Mouse (Mus musculus) MEL (cell line): ENCODE results near the gene Tspan33. TPM values are rescaled to one million over a fixed set of nuclear protein-coding genes. Genes with fewer than 3 reads are reported as not detected.

ENCODE experiments used
- DNase-seq: peaks from one replicate; pipeline ENCODE4 v3.0.0; 2011; ENCODE audit warnings: low read depth, low spot score
- H3K27ac ChIP-seq: 2 replicates; pipeline ENCODE4 v1.5.1; 2012; ENCODE audit warnings: low read depth, mild to moderate bottlenecking, control low read depth, low read length, moderate library complexity; ENCODE audit not compliant: control insufficient read depth
- H3K27me3 ChIP-seq, 2 experiments: fragments of 150-350 bp in 1 of 2; sonication (generic) in 1 of 2; 2 replicates each; pipeline ENCODE4 v1.6.1; 2012; ENCODE audit warnings: low read length in 2 of 2, mild to moderate bottlenecking in 2 of 2, improper control_type of control experiment in 1 of 2, moderate library complexity in 1 of 2; ENCODE audit not compliant: insufficient read depth in 2 of 2, control insufficient read depth in 1 of 2
- H3K36me3 ChIP-seq, 2 experiments: 2 replicates each; pipeline ENCODE4 v1.6.1; 2012 to 2014; ENCODE audit warnings: low read length in 2 of 2, improper control_type of control experiment in 1 of 2, inconsistent platforms in 1 of 2, mild to moderate bottlenecking in 1 of 2; ENCODE audit not compliant: insufficient read depth in 2 of 2, control insufficient read depth in 1 of 2
- H3K4me1 ChIP-seq, 2 experiments: fragments of 150-350 bp in 1 of 2; sonication (generic) in 1 of 2; 2 replicates each; pipeline ENCODE4 v1.6.1; 2012; ENCODE audit warnings: low read length in 2 of 2, improper control_type of control experiment in 1 of 2, mild to moderate bottlenecking in 1 of 2; ENCODE audit not compliant: insufficient read depth in 2 of 2, control insufficient read depth in 1 of 2
- H3K4me3 ChIP-seq, 2 experiments: fragments of 150-350 bp in 1 of 2; sonication (generic) in 1 of 2; 2 replicates each; pipeline ENCODE4 v1.5.1; 2012; ENCODE audit warnings: low read depth in 2 of 2, low read length in 2 of 2, mild to moderate bottlenecking in 2 of 2, moderate library complexity in 2 of 2, control low read depth in 1 of 2, improper control_type of control experiment in 1 of 2; ENCODE audit not compliant: control insufficient read depth in 1 of 2, insufficient read depth in 1 of 2
- H3K79me2 ChIP-seq: 2 replicates; pipeline ENCODE4 v1.6.1; 2012; ENCODE audit warnings: mild to moderate bottlenecking, low read length, moderate library complexity; ENCODE audit not compliant: control insufficient read depth, poor library complexity, insufficient read depth
- H3K9ac ChIP-seq: 2 replicates; pipeline ENCODE4 v1.6.1; 2012; ENCODE audit warnings: low read depth, mild to moderate bottlenecking, control low read depth, low read length, moderate library complexity; ENCODE audit not compliant: control insufficient read depth, poor library complexity, severe bottlenecking
- H3K9me3 ChIP-seq: fragments of 150-350 bp; sonication (generic); replicated peaks from 2 replicates; pipeline ENCODE4 v1.6.1; 2012; ENCODE audit warnings: mild to moderate bottlenecking, low read length, improper control_type of control experiment, moderate library complexity; ENCODE audit not compliant: insufficient read depth
- CHD2 ChIP-seq: IDR thresholded peaks from 2 replicates; pipeline ENCODE4 v1.6.1; 2011; ENCODE audit warnings: low read length, improper control_type of control experiment
- CTCF ChIP-seq, 3 experiments: IDR thresholded peaks in 2 of 3; conservative IDR thresholded peaks in 1 of 3; 2 replicates each; pipeline ENCODE4 v1.5.1; 2011 to 2012; ENCODE audit warnings: low read length in 3 of 3, low read depth in 2 of 3, mild to moderate bottlenecking in 2 of 3, improper control_type of control experiment in 1 of 3, inconsistent platforms in 1 of 3, mixed read lengths in 1 of 3, moderate library complexity in 1 of 3; ENCODE audit not compliant: control insufficient read depth in 1 of 3, insufficient read depth in 1 of 3, poor library complexity in 1 of 3, severe bottlenecking in 1 of 3
- ELF1 ChIP-seq: IDR thresholded peaks from 2 replicates; pipeline ENCODE4 v1.6.1; 2014; ENCODE audit warnings: low read depth, mild to moderate bottlenecking, inconsistent platforms, low read length, improper control_type of control experiment, moderate library complexity
- GATA1 ChIP-seq: IDR thresholded peaks from 2 replicates; pipeline ENCODE4 v1.6.1; 2011; ENCODE audit warnings: low read depth, low read length, improper control_type of control experiment
- HCFC1 ChIP-seq: IDR thresholded peaks from 2 replicates; pipeline ENCODE4 v1.6.1; 2012; ENCODE audit warnings: low read depth, mild to moderate bottlenecking, inconsistent platforms, low read length, improper control_type of control experiment, moderate library complexity
- JUND ChIP-seq: IDR thresholded peaks from 2 replicates; pipeline ENCODE4 v1.6.1; 2011; ENCODE audit warnings: low read depth, mild to moderate bottlenecking, improper control_type of control experiment, low read length
- MXI1 ChIP-seq: IDR thresholded peaks from 2 replicates; pipeline ENCODE4 v1.6.1; 2011; ENCODE audit warnings: mild to moderate bottlenecking, low read depth, low read length, improper control_type of control experiment
- MYB ChIP-seq: IDR thresholded peaks from 2 replicates; pipeline ENCODE4 v1.6.1; 2011; ENCODE audit warnings: mild to moderate bottlenecking, low read depth, low read length, improper control_type of control experiment
- MYC ChIP-seq: IDR thresholded peaks from 2 replicates; pipeline ENCODE4 v1.6.1; 2011; ENCODE audit warnings: low read depth, mild to moderate bottlenecking, low read length, improper control_type of control experiment, moderate library complexity
- RAD21 ChIP-seq: IDR thresholded peaks from 2 replicates; pipeline ENCODE4 v1.6.1; 2011; ENCODE audit warnings: mild to moderate bottlenecking, low read depth, low read length, improper control_type of control experiment
- RCOR1 ChIP-seq: IDR thresholded peaks from 2 replicates; pipeline ENCODE4 v1.6.1; 2012; ENCODE audit warnings: low read depth, mild to moderate bottlenecking, inconsistent platforms, low read length, improper control_type of control experiment
- SIN3A ChIP-seq: IDR thresholded peaks from 2 replicates; pipeline ENCODE4 v1.6.1; 2012; ENCODE audit warnings: low read length, improper control_type of control experiment, inconsistent platforms
- TBP ChIP-seq: IDR thresholded peaks from 2 replicates; pipeline ENCODE4 v1.8.0; 2011; ENCODE audit warnings: low read depth, low read length, improper control_type of control experiment
- TCF12 ChIP-seq: IDR thresholded peaks from 2 replicates; pipeline ENCODE4 v1.6.1; 2014; ENCODE audit warnings: low read depth, mild to moderate bottlenecking, inconsistent platforms, low read length, improper control_type of control experiment, moderate library complexity
- UBTF ChIP-seq: IDR thresholded peaks from 2 replicates; pipeline ENCODE4 v1.6.1; 2012; ENCODE audit warnings: low read depth, mild to moderate bottlenecking, inconsistent platforms, low read length, improper control_type of control experiment, moderate library complexity, borderline replicate concordance; ENCODE audit not compliant: insufficient read depth
- USF2 ChIP-seq, 2 experiments: IDR thresholded peaks; 2 replicates each; pipeline ENCODE4 v1.6.1; 2011 to 2012; ENCODE audit warnings: improper control_type of control experiment in 2 of 2, low read length in 2 of 2, borderline replicate concordance in 1 of 2, inconsistent platforms in 1 of 2, low read depth in 1 of 2, mild to moderate bottlenecking in 1 of 2; ENCODE audit not compliant: insufficient read depth in 1 of 2
- ZC3H11A ChIP-seq: IDR thresholded peaks from 2 replicates; pipeline ENCODE4 v1.6.1; 2012; ENCODE audit warnings: low read depth, mild to moderate bottlenecking, inconsistent platforms, low read length, improper control_type of control experiment
- ZNF384 ChIP-seq: IDR thresholded peaks from 2 replicates; pipeline ENCODE4 v1.6.1; 2012; ENCODE audit warnings: low read depth, mild to moderate bottlenecking, inconsistent platforms, low read length, improper control_type of control experiment
- polyA plus RNA-seq, 2 experiments: library from polyadenylated mRNA; stranded (reverse) in 1 of 2; unstranded in 1 of 2; fragments of >175 nt in 1 of 2; fragments of >200 nt in 1 of 2; gene quantifications; 2 replicates each; pipeline versions ENCODE4 v1.2.1 to v1.2.4; 2012; ENCODE audit warnings: low replicate concordance in 2 of 2, low read depth in 1 of 2; ENCODE audit not compliant: insufficient read length in 2 of 2, insufficient read depth in 1 of 2, missing spikeins in 1 of 2
- total RNA-seq: library from RNA; depleted of rRNA; stranded (reverse); fragments of 300-350 nt; gene quantifications from 2 replicates; pipeline ENCODE4 v1.2.3, GENCODE M21; 2012

Tspan33 gene
- total and polyA plus RNA-seq, 3 experiments: 41.7 to 64.5 TPM; not detected in 1

DNA sequence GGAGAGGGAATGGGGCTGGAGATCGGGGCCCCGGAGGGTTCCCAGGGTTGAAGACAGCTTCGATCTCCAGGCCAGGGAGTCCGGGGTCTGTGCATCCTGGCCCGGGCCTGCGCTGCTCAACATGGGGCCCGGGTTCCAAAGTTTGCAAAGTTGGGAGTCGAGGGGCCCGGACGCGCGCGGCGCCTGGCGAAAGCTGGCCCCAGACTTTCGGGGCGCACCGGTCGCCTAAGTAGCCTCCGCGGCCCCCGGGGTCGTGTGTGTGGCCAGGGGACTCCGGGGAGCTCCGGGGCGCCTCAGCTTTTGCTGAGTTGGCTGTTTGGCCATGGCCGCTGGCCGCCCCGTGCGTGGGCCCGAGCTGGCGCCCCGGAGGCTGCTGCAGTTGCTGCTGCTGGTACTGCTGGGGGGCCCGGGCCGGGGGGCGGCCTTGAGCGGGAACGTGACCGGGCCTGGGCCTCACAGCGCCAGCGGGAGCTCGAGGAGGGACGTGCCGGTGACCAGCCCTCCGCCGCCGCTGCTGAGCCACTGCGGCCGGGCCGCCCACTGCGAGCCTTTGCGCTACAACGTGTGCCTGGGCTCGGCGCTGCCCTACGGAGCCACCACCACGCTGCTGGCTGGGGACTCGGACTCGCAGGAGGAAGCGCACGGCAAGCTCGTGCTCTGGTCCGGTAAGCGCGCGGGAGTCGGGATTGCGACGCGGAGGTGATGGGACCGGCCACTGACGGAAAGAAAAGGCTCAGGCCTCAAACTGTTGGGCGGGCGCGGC is 41.8 kb downstream of the Tspan33 start (continued):
- TF ChIP-seq CTCF (IDR thresholded peaks at IDR 0.05 in 2 of 3, conservative IDR thresholded peaks at IDR 0.05 in 1 of 3; ENCODE audit: control insufficient read depth in 1 of 3, insufficient read depth in 1 of 3, low read depth in 2 of 3, low read length in 3 of 3, poor library complexity in 1 of 3, severe bottlenecking in 1 of 3) (no peak), MYC (no peak), CHD2 (no peak), JUND (no peak), UBTF (no peak), MXI1 (peak; percentile 53), ZNF384 (no peak), SIN3A (peak; percentile 25), ELF1 (no peak), GATA1 (no peak), USF2 (IDR thresholded peaks at IDR 0.05; ENCODE audit: borderline replicate concordance in 1 of 2, insufficient read depth in 1 of 2, low read depth in 1 of 2, low read length in 2 of 2) (no peak), RAD21 (no peak), ZC3H11A (no peak)
- TF ChIP-seq, all 39 proteins: peak for 7

DNA sequence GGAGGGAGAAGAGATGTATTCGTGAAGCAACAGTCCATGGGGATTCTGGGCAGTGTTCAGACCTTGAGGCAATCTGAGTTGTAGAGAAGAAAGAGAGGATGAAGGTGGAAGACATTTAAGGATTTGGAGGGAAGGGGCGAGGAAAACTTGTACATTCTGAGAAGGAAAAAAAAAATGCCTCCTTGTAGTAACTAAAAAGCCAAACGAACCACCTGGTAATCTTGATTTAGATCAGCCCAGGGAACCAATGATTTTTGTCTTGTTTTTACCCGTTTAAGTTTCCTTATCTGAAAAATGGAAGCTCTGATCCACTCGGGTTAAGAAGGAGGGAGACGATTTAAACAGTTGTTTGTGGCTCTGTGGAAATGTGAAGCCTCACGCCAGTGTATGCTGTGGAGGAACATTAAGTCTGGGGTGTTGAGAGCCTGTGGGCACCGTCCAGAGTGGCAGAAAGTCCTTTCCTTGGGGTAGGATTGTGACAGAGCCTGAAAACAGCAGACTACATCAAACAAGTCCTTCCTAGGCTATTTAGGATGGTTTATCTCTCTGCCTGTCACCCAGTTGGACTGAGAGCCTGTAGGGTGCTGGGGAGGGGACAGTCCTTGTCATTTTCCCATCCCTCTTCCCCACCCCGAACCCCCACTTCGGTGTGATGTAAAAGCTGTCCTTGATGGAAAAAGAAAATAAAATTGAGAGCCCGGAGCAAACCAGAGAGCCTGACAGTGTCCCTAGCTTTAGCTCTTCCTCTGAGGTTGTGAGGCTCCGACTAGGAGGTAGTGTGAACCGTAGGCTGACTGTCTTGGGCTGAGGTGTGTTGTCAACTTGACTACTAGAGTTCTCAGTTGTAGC is 42.8 kb downstream of the Tspan33 start:
- TF ChIP-seq ZNF384 (peak; percentile 60), JUND (no peak), MYB (no peak), MXI1 (no peak), RCOR1 (no peak), TBP (peak; percentile 52; the same call in 1 of the 2 replicates), TCF12 (0 out of 2 replicates have a peak, but pooled peaks have one; percentile 19), HCFC1 (0 out of 2 replicates have a peak, but pooled peaks have one; percentile 2), GATA1 (peak; percentile 61)
- no peaks in the 10 kb centered on the region for H3K9me3 ChIP-seq
- peak; percentile 53 for DNase-seq
- peak overlapping the region; percentile 97 for H3K9ac ChIP-seq
- peaks cover 26% of the 10 kb centered on the region for H3K79me2 ChIP-seq
- peak overlapping the region; percentile 68 to 89 for H3K4me3 ChIP-seq
- no peaks in the 10 kb centered on the region for H3K27me3 ChIP-seq
- H3K4me1 ChIP-seq: peaks cover 2 to 22% of the 10 kb centered on the region in 2 experiments
- peak overlapping the region; percentile 24 for H3K27ac ChIP-seq
- peaks cover 0 to 15% of the 10 kb centered on the region in 2 experiments; a peak in 2 of 4 replicates for H3K36me3 ChIP-seq
